Mouse (Mus musculus) ES-Bruce4 (cell line): ENCODE results near the gene Ebf4.

ENCODE experiments used
- EP300 ChIP-seq: IDR thresholded peaks from 2 replicates; pipeline ENCODE4 v1.6.1; 2011; ENCODE audit warnings: low read depth, low read length; ENCODE audit not compliant: insufficient read depth
- POLR2A ChIP-seq: IDR thresholded peaks from one replicate; pipeline ENCODE4 v1.8.1; 2011; ENCODE audit warnings: low read length; ENCODE audit not compliant: insufficient read depth

- no peak for TF ChIP-seq EP300
- no peak for TF ChIP-seq POLR2A
These were observed 62.6 kb downstream of the Ebf4 start for GRCm38 (mm10) chr2:130357551-130357950.
